Mouse (Mus musculus) T-helper 1 cell (primary cell): Measurements from ENCODE around the gene Vmn1r189.
"Not testable (repeated sequence)": the region's sequence is repeated elsewhere in the genome, so short reads cannot be mapped to it uniquely, and the experiment has no call there.

ENCODE experiments used
- in situ Hi-C: fragments of 300-600 bp; cut with MboI, MseI; formaldehyde crosslinking; loops from one replicate; pipeline ENCODE4 v1.15.1; 2025; ENCODE audit warnings: high pct_unique_total_duplicates

Gene Vmn1r189

GRCm38 (mm10) chr13:22105724-22106123 lies at the start of gene Vmn1r189:
Gene Vmn1r189 (minus strand): TSS chr13:22105824.
- in situ Hi-C loops: loop anchor here (5.0 kb wide), 1 partner anchor 1107 kb away; the partner anchor contains the start of gene Vmn1r221

GRCm38 (mm10) chr13:22136495-22137293 lies 31.1 kb upstream of the Vmn1r189 start:
- in situ Hi-C loops: not testable (repeated sequence)

DNA sequence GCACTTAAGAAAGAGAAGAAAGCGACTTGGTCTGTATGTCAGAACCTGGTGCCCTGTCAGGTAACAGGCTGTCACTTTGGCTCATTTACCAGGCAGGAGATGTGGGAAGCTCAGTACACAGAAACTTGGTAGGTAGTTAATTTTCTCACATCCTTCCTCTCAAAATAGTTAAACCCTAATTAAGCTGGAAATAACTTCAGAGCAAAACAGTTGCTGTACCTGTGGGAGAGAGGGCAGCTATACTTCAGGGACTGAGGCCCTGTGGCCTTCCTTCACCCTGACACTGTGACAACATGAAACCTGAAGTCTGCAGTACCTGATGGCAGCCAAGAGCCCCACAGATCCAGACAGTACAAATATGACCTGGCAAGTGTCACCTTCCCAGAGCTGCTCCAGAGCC lies 21.5 kb downstream of the Vmn1r189 start, which contains the start of gene Vmn1r188:
TSS of gene Vmn1r188 (plus strand) at position 301 of the 400 bp plus-strand sequence.
- in situ Hi-C loops: not testable (repeated sequence)

- in situ Hi-C loops: no loop called here
These were observed 42.2 kb downstream of the Vmn1r189 start for GRCm38 (mm10) chr13:22063468-22063867.

- in situ Hi-C loops: no loop called here
These were observed 44.2 kb downstream of the Vmn1r189 start for GRCm38 (mm10) chr13:22061422-22061821.

- in situ Hi-C loops: loop anchor here (5.0 to 10.0 kb wide), 2 partner anchors 1249 to 1361 kb away; no protein-coding TSS in a partner anchor
These were observed 51.9 kb downstream of the Vmn1r189 start for GRCm38 (mm10) chr13:22053754-22054153.

- in situ Hi-C loops: loop anchor here (5.0 to 10.0 kb wide), 2 partner anchors 1251 to 1363 kb away; no protein-coding TSS in a partner anchor
These were observed 54.1 kb downstream of the Vmn1r189 start for GRCm38 (mm10) chr13:22051523-22051859.

- in situ Hi-C loops: loop anchor here (5.0 to 10.0 kb wide), 2 partner anchors 1251 to 1364 kb away; no protein-coding TSS in a partner anchor
These were observed 54.8 kb downstream of the Vmn1r189 start for GRCm38 (mm10) chr13:22050591-22051522.
